In genomic region chr2:104840974-104841373, GRCm38 (mm10) we compare ENCODE assay signal across 2 mouse cellular contexts.
A peak's percentile ranks its signal among the peaks of the same experiment; 100 is the strongest.
TF ChIP-seq lines count a peak whose summit lies in the region.

No protein-coding gene starts in this region.

TF ChIP-seq in CH12.LX, 34 proteins besides CTCF, POLR2A, EP300 and RAD21:
- TF ChIP-seq NRF1 (IDR thresholded peaks at IDR 0.05; ENCODE audit: low read depth, low read length) = no peak
- TF ChIP-seq MYC (IDR thresholded peaks at IDR 0.05; ENCODE audit: low read depth, low read length) = 0 out of 2 replicates have a peak, but pooled peaks have one; percentile 31

TF ChIP-seq in MEL, 35 proteins besides CTCF, POLR2A, EP300 and RAD21:
- TF ChIP-seq MYC (IDR thresholded peaks at IDR 0.05; ENCODE audit: low read depth, low read length) (peak; percentile 64; the same call in 1 of the 2 replicates), JUND (IDR thresholded peaks at IDR 0.05; ENCODE audit: low read depth, low read length) (no peak), ETS1 (IDR thresholded peaks at IDR 0.05; ENCODE audit: low read depth, low read length) (no peak), MYB (IDR thresholded peaks at IDR 0.05; ENCODE audit: low read depth, low read length) (no peak), E2F4 (IDR thresholded peaks at IDR 0.05; ENCODE audit: borderline replicate concordance, low read depth, low read length) (no peak)
TF ChIP-seq in MEL: peak in this region for 1.
